Mouse (Mus musculus): ENCODE results near the gene Itpkc.

DNA sequence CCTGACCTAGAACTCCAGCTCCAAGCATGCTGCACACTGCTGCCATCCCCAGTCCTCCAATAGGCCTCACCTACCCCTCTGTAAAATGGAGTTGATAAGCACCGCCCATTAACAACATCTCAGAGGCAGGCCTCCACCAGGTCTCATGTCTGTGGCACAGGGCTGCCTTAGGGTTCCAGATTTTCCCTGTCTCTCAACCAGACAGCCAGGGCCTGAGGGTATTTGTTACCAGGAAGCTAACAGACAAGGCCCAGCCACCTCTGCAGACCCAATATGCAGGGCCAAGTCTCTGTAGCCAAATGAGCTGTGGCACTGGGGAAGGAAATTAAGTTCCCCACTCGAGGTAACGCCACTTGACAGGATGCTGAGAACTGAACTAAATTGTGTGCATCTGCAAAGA is 67.5 kb downstream of the Itpkc start:
- no peak for TF ChIP-seq CTCF (conservative IDR thresholded peaks at IDR 0.05; ENCODE audit: insufficient read depth, insufficient read length, low read depth, low read length)
- no peak for TF ChIP-seq POLR2A (IDR thresholded peaks at IDR 0.05; ENCODE audit: low read depth, low read length)

Data from kidney, adult 2 months (tissue).